Mouse (Mus musculus) stomach, postnatal 0 days (tissue): ENCODE data around the gene Far2.

ENCODE experiments used
- CTCF ChIP-seq: IDR thresholded peaks from 2 replicates; pipeline ENCODE4 v1.5.1; 2016; ENCODE audit warnings: antibody characterized with exemption, low read depth, mild to moderate bottlenecking, moderate library complexity
- EP300 ChIP-seq: optimal IDR thresholded peaks from 2 replicates; pipeline ENCODE3; 2016; ENCODE audit warnings: antibody characterized with exemption

DNA sequence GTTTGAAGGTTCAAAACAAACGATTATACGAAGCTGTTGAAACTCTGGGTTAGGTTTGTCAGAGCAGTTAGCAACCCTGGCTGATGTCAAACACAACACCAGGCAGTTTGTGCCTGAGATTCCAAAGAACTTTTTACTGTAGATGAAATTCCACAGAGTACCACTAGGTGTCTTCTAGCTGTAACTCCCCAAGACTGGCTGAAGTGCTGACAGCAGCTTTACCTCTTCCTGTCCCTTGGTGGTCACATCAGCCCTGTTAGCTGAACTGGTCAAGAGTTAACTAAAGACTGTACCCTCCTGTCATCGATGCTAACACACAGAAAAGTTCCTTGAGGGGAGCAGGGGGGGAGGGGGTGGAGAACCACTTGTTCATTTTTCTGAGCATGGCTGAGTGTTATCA lies 46.0 kb upstream of the Far2 start:
- peak; percentile 74 for TF ChIP-seq CTCF
- no peak for TF ChIP-seq EP300
